Mouse (Mus musculus): ENCODE data around the gene Rad51ap2. TPM values are rescaled to one million over a fixed set of nuclear protein-coding genes. Genes with fewer than 3 reads are reported as not detected.

Rad51ap2 gene
- 0.06 and 0.22 TPM in 2 replicates for polyA plus RNA-seq (2014; fragmentation: Nextera tagmentation; extraction: Ambion mirVana)

DNA sequence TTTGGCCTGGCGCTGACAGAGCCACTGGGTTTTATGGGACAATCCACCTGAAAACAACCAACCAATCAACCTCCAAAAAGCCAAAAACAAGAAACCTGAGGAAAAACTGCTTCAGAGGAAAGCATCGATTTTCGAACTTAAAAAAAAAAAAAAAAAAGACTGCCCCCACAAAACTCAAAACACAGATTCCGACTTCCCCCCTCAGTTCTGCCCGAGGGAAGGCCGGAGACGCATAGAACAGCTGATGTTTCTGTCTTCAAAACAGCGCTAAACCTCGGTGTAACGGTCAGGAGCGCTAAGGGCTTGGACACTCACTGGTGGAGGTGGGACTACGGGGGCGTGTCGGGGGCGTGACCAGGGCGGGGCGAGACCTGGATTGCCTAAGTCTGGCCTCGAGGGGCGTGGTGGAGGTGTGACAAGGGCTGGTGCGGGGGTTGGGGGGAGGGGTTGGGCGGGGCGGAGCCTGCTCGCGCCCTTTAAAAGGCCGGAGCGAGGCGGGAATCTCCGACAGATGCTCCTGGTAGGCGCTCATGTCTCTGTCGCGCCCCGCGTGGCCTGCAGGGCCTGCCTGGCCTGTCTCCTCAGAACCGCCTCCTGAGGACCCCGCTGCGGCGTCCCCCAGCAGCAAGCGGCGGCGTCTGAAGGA is at the start of gene Rad51ap2:
Gene Rad51ap2, plus strand, starts transcription at position 531 of the 646 bp plus-strand sequence.
- peak within 1 kb of the TSS; percentile 94 for H3K4me2 ChIP-seq (replicated peaks; ENCODE audit: low read depth, low read length)
- no peak within 1 kb of the TSS for H3K27ac ChIP-seq (ENCODE audit: low read depth, low read length)
- H3K4me3 ChIP-seq (ENCODE audit: low read length) = peak within 1 kb of the TSS; percentile 53
- peaks cover 8% of the 10 kb centered on the region; the same call in 1 of the 2 replicates for H3K27me3 ChIP-seq (ENCODE audit: control insufficient read depth, insufficient read depth, low read length)
- no peaks in the 10 kb centered on the region for H3K4me1 ChIP-seq (ENCODE audit: control insufficient read depth, insufficient read depth, low read length)
- peak; percentile 100 for ATAC-seq (ENCODE audit: low FRiP score, low TSS enrichment)
- H3K9ac ChIP-seq (ENCODE audit: low read depth, low read length) = peak within 1 kb of the TSS; percentile 53; the same call in 1 of the 2 replicates
- WGBS = under 1% methylated on average over 40 of the region's 40 CpGs
- H3K36me3 ChIP-seq (ENCODE audit: control insufficient read depth, insufficient read depth, low read length) = no peaks in the 10 kb centered on the region
- no peaks in the 10 kb centered on the region for H3K9me3 ChIP-seq (ENCODE audit: control insufficient read depth, low read length)

DNA sequence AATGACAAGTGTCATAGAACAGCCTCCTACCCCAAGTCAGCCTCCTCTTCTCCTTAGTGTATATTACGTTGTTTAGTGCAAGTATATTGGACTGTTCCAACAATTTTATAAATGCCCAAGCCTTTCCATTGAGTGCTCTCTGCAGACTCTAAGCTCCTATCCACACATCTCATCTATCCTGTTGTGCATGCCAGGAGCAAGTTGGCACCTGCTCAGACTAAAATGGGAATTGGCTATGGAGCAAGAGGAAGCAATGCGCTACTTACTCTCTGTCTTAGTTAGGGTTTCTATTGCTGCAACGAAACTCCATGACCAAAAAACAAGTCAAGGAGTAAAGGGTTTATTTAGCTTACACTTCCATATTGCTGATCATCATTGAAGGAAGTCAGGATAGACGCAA is 48.2 kb upstream of the Rad51ap2 start:
- Histone ChIP-seq H3K4me1 (ENCODE audit: control insufficient read depth, insufficient read depth, low read length) (no peaks in the 10 kb centered on the region), H3K27me3 (ENCODE audit: control insufficient read depth, insufficient read depth, low read length) (no peaks in the 10 kb centered on the region), H3K27ac (ENCODE audit: low read depth, low read length) (no peak overlapping the region), H3K9me3 (ENCODE audit: control insufficient read depth, low read length) (no peaks in the 10 kb centered on the region), H3K36me3 (ENCODE audit: control insufficient read depth, insufficient read depth, low read length) (no peaks in the 10 kb centered on the region), H3K9ac (ENCODE audit: low read depth, low read length) (no peak overlapping the region), H3K4me2 (replicated peaks; ENCODE audit: low read depth, low read length) (no peak overlapping the region), H3K4me3 (ENCODE audit: low read length) (no peak overlapping the region)
- ATAC-seq (ENCODE audit: low FRiP score, low TSS enrichment) = no peak
- WGBS = 89% methylated on average over 4 of the region's 4 CpGs

DNA sequence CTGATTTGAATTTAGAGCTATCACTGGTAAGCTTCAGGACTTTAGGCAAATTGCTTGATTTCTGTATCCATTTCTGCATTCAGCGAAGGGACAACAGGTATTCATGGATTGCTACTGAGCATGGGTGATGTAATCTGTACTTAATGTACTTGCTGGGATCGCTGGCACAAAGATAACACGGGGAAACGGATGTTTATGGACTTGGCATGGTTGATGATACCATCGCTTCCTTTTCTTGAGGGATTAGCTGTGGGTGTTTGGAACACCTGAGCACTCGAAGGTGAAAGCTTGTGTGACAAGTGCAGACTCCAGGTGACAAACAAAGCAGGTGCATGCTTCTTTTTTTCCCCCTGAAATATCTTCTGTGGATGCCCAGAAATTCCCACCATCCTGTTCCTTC is 37.8 kb upstream of the Rad51ap2 start:
- Histone ChIP-seq H3K9me3 (ENCODE audit: control insufficient read depth, low read length) (no peaks in the 10 kb centered on the region), H3K36me3 (ENCODE audit: control insufficient read depth, insufficient read depth, low read length) (no peaks in the 10 kb centered on the region), H3K27me3 (ENCODE audit: control insufficient read depth, insufficient read depth, low read length) (no peaks in the 10 kb centered on the region), H3K27ac (ENCODE audit: low read depth, low read length) (no peak overlapping the region), H3K4me3 (ENCODE audit: low read length) (no peak overlapping the region), H3K9ac (ENCODE audit: low read depth, low read length) (no peak overlapping the region), H3K4me2 (replicated peaks; ENCODE audit: low read depth, low read length) (no peak overlapping the region), H3K4me1 (ENCODE audit: control insufficient read depth, insufficient read depth, low read length) (no peaks in the 10 kb centered on the region)
- WGBS = 84% methylated on average over 6 of the region's 6 CpGs
- ATAC-seq (ENCODE audit: low FRiP score, low TSS enrichment) = no peak

- Histone ChIP-seq H3K4me1 (ENCODE audit: control insufficient read depth, insufficient read depth, low read length) (no peaks in the 10 kb centered on the region), H3K4me2 (replicated peaks; ENCODE audit: low read depth, low read length) (no peak overlapping the region), H3K27ac (ENCODE audit: low read depth, low read length) (no peak overlapping the region), H3K27me3 (ENCODE audit: control insufficient read depth, insufficient read depth, low read length) (no peaks in the 10 kb centered on the region), H3K36me3 (ENCODE audit: control insufficient read depth, insufficient read depth, low read length) (no peaks in the 10 kb centered on the region), H3K4me3 (ENCODE audit: low read length) (no peak overlapping the region), H3K9me3 (ENCODE audit: control insufficient read depth, low read length) (no peaks in the 10 kb centered on the region), H3K9ac (ENCODE audit: low read depth, low read length) (no peak overlapping the region)
- ATAC-seq (ENCODE audit: low FRiP score, low TSS enrichment) = no peak
- WGBS = 70% methylated on average over 4 of the region's 4 CpGs
Observed at GRCm38 (mm10) chr12:11427396-11427795, 28.5 kb upstream of the Rad51ap2 start.

- H3K4me2 ChIP-seq (replicated peaks; ENCODE audit: low read depth, low read length) = no peak overlapping the region
- no peak overlapping the region for H3K4me3 ChIP-seq (ENCODE audit: low read length)
- no peaks in the 10 kb centered on the region for H3K36me3 ChIP-seq (ENCODE audit: control insufficient read depth, insufficient read depth, low read length)
- ATAC-seq (ENCODE audit: low FRiP score, low TSS enrichment) = no peak
- no peak overlapping the region for H3K27ac ChIP-seq (ENCODE audit: low read depth, low read length)
- no peaks in the 10 kb centered on the region for H3K9me3 ChIP-seq (ENCODE audit: control insufficient read depth, low read length)
- no peak overlapping the region for H3K9ac ChIP-seq (ENCODE audit: low read depth, low read length)
- whole genome bisulfite sequencing = 96% methylated on average over 1 of the region's 1 CpGs
- no peaks in the 10 kb centered on the region for H3K4me1 ChIP-seq (ENCODE audit: control insufficient read depth, insufficient read depth, low read length)
- peaks cover 12% of the 10 kb centered on the region for H3K27me3 ChIP-seq (ENCODE audit: control insufficient read depth, insufficient read depth, low read length)
Observed at GRCm38 (mm10) chr12:11433126-11433525, 22.8 kb upstream of the Rad51ap2 start.

GRCm38 (mm10) chr12:11433716-11434115 is 22.2 kb upstream of the Rad51ap2 start:
- ATAC-seq (ENCODE audit: low FRiP score, low TSS enrichment) = no peak

GRCm38 (mm10) chr12:11434446-11434845 is 21.4 kb upstream of the Rad51ap2 start:
- WGBS = 66% methylated on average over 8 of the region's 8 CpGs
- Histone ChIP-seq H3K9me3 (ENCODE audit: control insufficient read depth, low read length) (no peaks in the 10 kb centered on the region), H3K4me3 (ENCODE audit: low read length) (no peak overlapping the region), H3K36me3 (ENCODE audit: control insufficient read depth, insufficient read depth, low read length) (no peaks in the 10 kb centered on the region), H3K27me3 (ENCODE audit: control insufficient read depth, insufficient read depth, low read length) (peaks cover 13% of the 10 kb centered on the region), H3K4me2 (replicated peaks; ENCODE audit: low read depth, low read length) (no peak overlapping the region), H3K4me1 (ENCODE audit: control insufficient read depth, insufficient read depth, low read length) (no peaks in the 10 kb centered on the region), H3K27ac (ENCODE audit: low read depth, low read length) (no peak overlapping the region), H3K9ac (ENCODE audit: low read depth, low read length) (no peak overlapping the region)
- no peak for ATAC-seq (ENCODE audit: low FRiP score, low TSS enrichment)

More at GRCm38 (mm10) chr12:11433716-11434115, 22.2 kb upstream of the Rad51ap2 start:
- peaks cover 13% of the 10 kb centered on the region for H3K27me3 ChIP-seq (ENCODE audit: control insufficient read depth, insufficient read depth, low read length)
- WGBS = 39% methylated on average over 1 of the region's 1 CpGs
- no peak overlapping the region for H3K4me2 ChIP-seq (replicated peaks; ENCODE audit: low read depth, low read length)
- H3K4me3 ChIP-seq (ENCODE audit: low read length) = no peak overlapping the region
- H3K4me1 ChIP-seq (ENCODE audit: control insufficient read depth, insufficient read depth, low read length) = no peaks in the 10 kb centered on the region
- no peak overlapping the region for H3K9ac ChIP-seq (ENCODE audit: low read depth, low read length)
- no peak overlapping the region for H3K27ac ChIP-seq (ENCODE audit: low read depth, low read length)
- H3K36me3 ChIP-seq (ENCODE audit: control insufficient read depth, insufficient read depth, low read length) = no peaks in the 10 kb centered on the region
- no peaks in the 10 kb centered on the region for H3K9me3 ChIP-seq (ENCODE audit: control insufficient read depth, low read length)

GRCm38 (mm10) chr12:11435246-11436022 is 20.4 kb upstream of the Rad51ap2 start:
- Histone ChIP-seq H3K4me2 (replicated peaks; ENCODE audit: low read depth, low read length) (peak overlapping the region; percentile 69), H3K27me3 (ENCODE audit: control insufficient read depth, insufficient read depth, low read length) (peaks cover 13% of the 10 kb centered on the region), H3K36me3 (ENCODE audit: control insufficient read depth, insufficient read depth, low read length) (no peaks in the 10 kb centered on the region), H3K4me1 (ENCODE audit: control insufficient read depth, insufficient read depth, low read length) (no peaks in the 10 kb centered on the region), H3K4me3 (ENCODE audit: low read length) (peak overlapping the region; percentile 39), H3K27ac (ENCODE audit: low read depth, low read length) (no peak overlapping the region), H3K9me3 (ENCODE audit: control insufficient read depth, low read length) (no peaks in the 10 kb centered on the region), H3K9ac (ENCODE audit: low read depth, low read length) (no peak overlapping the region)
- 5% methylated on average over 15 of the region's 15 CpGs for WGBS
- ATAC-seq (ENCODE audit: low FRiP score, low TSS enrichment) = no peak

GRCm38 (mm10) chr12:11436023-11436350 is 19.9 kb upstream of the Rad51ap2 start:
- Histone ChIP-seq H3K9me3 (ENCODE audit: control insufficient read depth, low read length) (no peaks in the 10 kb centered on the region), H3K4me1 (ENCODE audit: control insufficient read depth, insufficient read depth, low read length) (no peaks in the 10 kb centered on the region), H3K9ac (ENCODE audit: low read depth, low read length) (peak overlapping the region; percentile 29; the same call in 1 of the 2 replicates), H3K36me3 (ENCODE audit: control insufficient read depth, insufficient read depth, low read length) (no peaks in the 10 kb centered on the region), H3K4me2 (replicated peaks; ENCODE audit: low read depth, low read length) (peak overlapping the region; percentile 69), H3K4me3 (ENCODE audit: low read length) (peak overlapping the region; percentile 39), H3K27ac (ENCODE audit: low read depth, low read length) (no peak overlapping the region), H3K27me3 (ENCODE audit: control insufficient read depth, insufficient read depth, low read length) (peaks cover 13% of the 10 kb centered on the region)
- ATAC-seq (ENCODE audit: low FRiP score, low TSS enrichment) = peak; percentile 8; the same call in 1 of the 2 replicates
- WGBS = 4% methylated on average over 12 of the region's 12 CpGs
